ENCODE assay signal across 9 mouse cellular contexts in the genomic region with DNA sequence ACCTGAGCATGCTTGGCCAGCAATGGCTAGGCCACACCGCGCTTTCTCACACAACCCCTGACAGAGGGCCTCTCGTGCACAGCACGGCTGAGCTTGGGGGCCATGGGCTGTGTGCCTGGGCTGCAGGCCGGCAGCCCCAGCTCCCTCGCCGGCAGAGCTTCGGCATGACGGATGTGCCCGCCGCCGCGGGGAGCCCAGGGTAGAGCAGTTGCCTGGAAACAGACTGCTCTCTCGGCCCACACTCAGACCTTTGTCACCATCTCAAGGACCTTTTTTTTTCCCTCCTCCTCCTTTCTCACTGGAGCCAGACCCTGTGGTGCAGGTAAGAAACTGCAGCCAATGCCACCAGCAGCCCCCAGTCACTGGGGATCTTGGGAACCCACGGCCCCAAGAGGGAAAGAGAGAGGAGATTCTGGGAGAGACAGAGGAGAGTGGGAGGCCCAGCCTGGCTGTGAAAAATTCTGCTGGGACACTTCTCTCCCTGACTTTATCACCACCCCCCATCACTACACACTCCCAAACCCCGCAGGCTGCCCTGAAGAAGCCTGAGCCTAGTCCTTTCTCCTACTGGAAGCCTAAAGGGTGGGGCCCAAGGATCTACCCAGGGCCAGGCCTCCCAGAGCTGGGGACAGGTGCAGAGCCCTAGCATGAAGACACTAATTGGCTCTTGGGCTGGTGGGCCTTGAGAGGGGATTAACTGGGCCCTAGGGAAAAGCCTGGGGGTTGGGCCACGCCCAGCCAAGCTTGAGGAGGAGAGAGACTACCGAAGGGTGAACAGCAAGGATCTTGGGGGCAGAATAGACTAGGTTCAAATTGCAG. TPM values are rescaled to one million over a fixed set of nuclear protein-coding genes. Genes with fewer than 3 reads are reported as not detected.
DNase-seq lines count a peak whose midpoint lies in the region; ATAC-seq and TF ChIP-seq lines count a peak whose summit lies in the region.
"Had no signal": no experiment of that assay in that cellular context is flagged by ENCODE, and none has a peak within 500 bp of the region (broad histone marks: within the 10 kb centered on the region; RNA-seq: fewer than 3 reads in every experiment).

No protein-coding gene starts in this region.

- no peak for TF ChIP-seq POLR2A in kidney, adult 2 months (IDR thresholded peaks at IDR 0.05; ENCODE audit: low read depth, low read length)

- peak overlapping the region; percentile 2; the same call in 1 of the 2 replicates for H3K4me2 ChIP-seq in embryonic facial prominence, embryonic 11.5 days (ENCODE audit: low read depth, low read length)
- 0 out of 2 replicates have a peak overlapping the region, but pooled peaks have one; percentile 1 for H3K4me2 ChIP-seq in limb, embryonic 11.5 days (ENCODE audit: low read depth, severe bottlenecking)

- peaks cover 9% of the 10 kb centered on the region; the same call in 1 of the 2 replicates for H3K4me1 ChIP-seq in embryonic facial prominence, embryonic 11.5 days (ENCODE audit: control insufficient read depth, insufficient read depth, low read length)
- H3K4me1 ChIP-seq in limb, embryonic 11.5 days (ENCODE audit: control insufficient read depth, insufficient read depth, low read length), result peaks cover 10% of the 10 kb centered on the region
- H3K4me1 ChIP-seq in kidney, adult 2 months (ENCODE audit: control insufficient read depth, insufficient read depth, low read length), result no peaks in the 10 kb centered on the region

- DNase-seq in layer of hippocampus, adult 2 months (ENCODE audit: low spot score in 2 of 2), result no peak
- DNase-seq in layer of hippocampus, postnatal 25 days (ENCODE audit: extremely low spot score in 1 of 2, low spot score in 1 of 2), result no peak
- peak; percentile 75 to 80 for DNase-seq in adrenal gland, postnatal 36 days
- DNase-seq in embryonic facial prominence, embryonic 11.5 days (ENCODE audit: low spot score), result no peak
- peak; percentile 48 for DNase-seq in limb, embryonic 11.5 days (ENCODE audit: low spot score)
- DNase-seq in retina, postnatal 1 day, result peak; percentile 71
- no peak for DNase-seq in kidney, adult 2 months

- H3K4me3 ChIP-seq in layer of hippocampus, adult 2 months, result peak overlapping the region; percentile 26; the same call in 1 of the 2 replicates
- H3K4me3 ChIP-seq in embryonic facial prominence, embryonic 11.5 days (ENCODE audit: low read depth, low read length), result no peak overlapping the region
- no peak overlapping the region for H3K4me3 ChIP-seq in limb, embryonic 11.5 days (ENCODE audit: low read depth, low read length)
- H3K4me3 ChIP-seq in kidney, adult 2 months (ENCODE audit: insufficient read depth, low read depth, low read length), result no peak overlapping the region

- 0 out of 2 replicates have a peak, but pooled peaks have one; percentile 38 for ATAC-seq in embryonic facial prominence, embryonic 11.5 days (replicated peaks; ENCODE audit: insufficient number of reproducible peaks, low FRiP score, low TSS enrichment, low read depth)
- ATAC-seq in limb, embryonic 11.5 days (ENCODE audit: insufficient number of reproducible peaks, low FRiP score, low TSS enrichment, low read depth), result no peak
- no peak; the same call in 1 of the 2 replicates for ATAC-seq in megakaryocyte progenitor cell, adult 5-6 weeks (replicated peaks; ENCODE audit: poor library complexity)

- 15% methylated on average over 18 of the region's 18 CpGs for WGBS in embryonic facial prominence, embryonic 11.5 days
- 11% methylated on average over 18 of the region's 18 CpGs for WGBS in limb, embryonic 11.5 days
- 41% methylated on average over 18 of the region's 18 CpGs for WGBS in kidney, adult 2 months

- peak overlapping the region; percentile 81 for H3K27ac ChIP-seq in layer of hippocampus, adult 2 months
- no peak overlapping the region for H3K27ac ChIP-seq in embryonic facial prominence, embryonic 11.5 days (replicated peaks; ENCODE audit: low read depth, low read length)
- no peak overlapping the region for H3K27ac ChIP-seq in limb, embryonic 11.5 days (replicated peaks; ENCODE audit: low read depth, low read length)
- H3K27ac ChIP-seq in kidney, adult 2 months (ENCODE audit: insufficient read depth, low read depth, low read length), result no peak overlapping the region
- H3K27ac ChIP-seq: macrophage had no signal

- no peaks in the 10 kb centered on the region for H3K9me3 ChIP-seq in embryonic facial prominence, embryonic 11.5 days (replicated peaks; ENCODE audit: control insufficient read depth, low read length)
- H3K9me3 ChIP-seq in limb, embryonic 11.5 days (ENCODE audit: control insufficient read depth, low read length), result no peaks in the 10 kb centered on the region

- no peaks in the 10 kb centered on the region for H3K36me3 ChIP-seq in embryonic facial prominence, embryonic 11.5 days (replicated peaks; ENCODE audit: control insufficient read depth, insufficient read depth, low read depth, low read length)
- H3K36me3 ChIP-seq in limb, embryonic 11.5 days (ENCODE audit: control insufficient read depth, insufficient read depth, low read length), result no peaks in the 10 kb centered on the region
- no peaks in the 10 kb centered on the region for H3K36me3 ChIP-seq in kidney, adult 2 months (ENCODE audit: control insufficient read depth, insufficient read depth, low read length)

- H3K27me3 ChIP-seq in embryonic facial prominence, embryonic 11.5 days (ENCODE audit: control insufficient read depth, insufficient read depth, low read length), result no peaks in the 10 kb centered on the region; the same call in 1 of the 2 replicates
- no peaks in the 10 kb centered on the region for H3K27me3 ChIP-seq in limb, embryonic 11.5 days (ENCODE audit: control insufficient read depth, insufficient read depth, low read length)
- H3K27me3 ChIP-seq in kidney, adult 2 months (replicated peaks; ENCODE audit: control insufficient read depth, insufficient read depth, low read length), result no peaks in the 10 kb centered on the region

- no peak for TF ChIP-seq CTCF in layer of hippocampus, adult 2 months (conservative IDR thresholded peaks at IDR 0.05)
- no peak for TF ChIP-seq CTCF in kidney, adult 2 months (conservative IDR thresholded peaks at IDR 0.05; ENCODE audit: insufficient read depth, insufficient read length, low read depth, low read length)

- peak overlapping the region; percentile 47 for H3K9ac ChIP-seq in embryonic facial prominence, embryonic 11.5 days (replicated peaks; ENCODE audit: low read length)
- 0 out of 2 replicates have a peak overlapping the region, but pooled peaks have one; percentile 23 for H3K9ac ChIP-seq in limb, embryonic 11.5 days (ENCODE audit: low read length)

RNA-seq across cellular contexts. Expression of gene 4930404H24Rik, which starts 16.8 kb away (rescaled TPM):
- not detected for total RNA-seq in layer of hippocampus, adult 2 months (2021)
- total RNA-seq in layer of hippocampus, postnatal 25 days (2021), result not detected
- not detected for total RNA-seq in adrenal gland, postnatal 36 days (2021)
- not detected in 2 replicates for polyA plus RNA-seq in embryonic facial prominence, embryonic 11.5 days (2014; fragmentation: Nextera tagmentation; extraction: Ambion mirVana)
- polyA plus RNA-seq in limb, embryonic 11.5 days (2014; fragmentation: Nextera tagmentation; extraction: Ambion mirVana), result not detected in 2 replicates
- not detected in 2 replicates for total RNA-seq in megakaryocyte progenitor cell, adult 5-6 weeks (2015)
- not detected in 2 replicates for total RNA-seq in megakaryocyte progenitor cell, adult 5-6 weeks (2017)
- not detected in 2 replicates for polyA plus RNA-seq in kidney, adult 2 months (2012; rRNA removed)
- polyA plus RNA-seq: macrophage had no signal

RNA-seq across cellular contexts. Expression of gene Nol4l, which starts 20.4 kb away (rescaled TPM):
- total RNA-seq in layer of hippocampus, adult 2 months (2021), result 10 to 100 TPM; 47.6 to 52.1 TPM
- total RNA-seq in layer of hippocampus, postnatal 25 days (2021), result 10 to 100 TPM; 42.7 to 48.9 TPM
- total RNA-seq in adrenal gland, postnatal 36 days (2021), result 10 to 100 TPM; 12.8 to 13.3 TPM
- 17.6 and 21.0 TPM in 2 replicates for polyA plus RNA-seq in embryonic facial prominence, embryonic 11.5 days (2014; fragmentation: Nextera tagmentation; extraction: Ambion mirVana)
- 14.0 and 15.1 TPM in 2 replicates for polyA plus RNA-seq in limb, embryonic 11.5 days (2014; fragmentation: Nextera tagmentation; extraction: Ambion mirVana)
- 3.0 and 4.4 TPM in 2 replicates for total RNA-seq in megakaryocyte progenitor cell, adult 5-6 weeks (2015)
- total RNA-seq in megakaryocyte progenitor cell, adult 5-6 weeks (2017), result 1.4 and 3.7 TPM in 2 replicates
- 11.9 and 14.5 TPM in 2 replicates for polyA plus RNA-seq in kidney, adult 2 months (2012; rRNA removed)

Comparison
In these comparisons a context has a peak if more than half of its experiments do, and no peak if none do; other contexts are left out.
1. DNase-seq: peak in adrenal gland, postnatal 36 days (2 of 2), limb, embryonic 11.5 days (single experiment) and retina, postnatal 1 day (single experiment); none in layer of hippocampus, adult 2 months (0 of 2), layer of hippocampus, postnatal 25 days (0 of 2), embryonic facial prominence, embryonic 11.5 days (single experiment) and kidney, adult 2 months (single experiment).